Mouse (Mus musculus): Measurements from ENCODE around the gene Dnajc5.

Dnajc5 gene

GRCm38 (mm10) chr2:181590471-181590870 lies 70.2 kb downstream of the Dnajc5 start:
- no peak for DNase-seq

GRCm38 (mm10) chr2:181591528-181592085 lies 71.3 kb downstream of the Dnajc5 start, which contains the start of gene Prpf6:
TSS of gene Prpf6 (plus strand) at chr2:181591868.
- peak; percentile 37 for DNase-seq

GRCm38 (mm10) chr2:181592231-181593041 lies 72.2 kb downstream of the Dnajc5 start, which contains the start of gene Zfp512b:
TSS of gene Zfp512b (minus strand) at chr2:181592803.
- peak; percentile 82 for DNase-seq

GRCm38 (mm10) chr2:181593042-181593421 lies 72.7 kb downstream of the Dnajc5 start:
- no peak for DNase-seq

GRCm38 (mm10) chr2:181593937-181594336 lies 73.7 kb downstream of the Dnajc5 start:
- no peak for DNase-seq

- peak; percentile 66 for DNase-seq
Measured at GRCm38 (mm10) chr2:181594946-181595696, 74.8 kb downstream of the Dnajc5 start.

- DNase-seq: peak; percentile 23
Measured at GRCm38 (mm10) chr2:181596221-181596960, 76.1 kb downstream of the Dnajc5 start.

GRCm38 (mm10) chr2:181597378-181598061 lies 77.2 kb downstream of the Dnajc5 start:
- peak; percentile 27 for DNase-seq

- DNase-seq: peak; percentile 78
Measured at GRCm38 (mm10) chr2:181598454-181599351, 78.4 kb downstream of the Dnajc5 start, which contains the start of gene Samd10. TSS of gene Samd10 (minus strand) at chr2:181599212.

GRCm38 (mm10) chr2:181600226-181600758 lies 80.0 kb downstream of the Dnajc5 start:
- peak; percentile 30 for DNase-seq

- peak; percentile 97 for DNase-seq
Measured at GRCm38 (mm10) chr2:181600828-181601750, 80.8 kb downstream of the Dnajc5 start.

GRCm38 (mm10) chr2:181601751-181602145 lies 81.5 kb downstream of the Dnajc5 start:
- no peak for DNase-seq

GRCm38 (mm10) chr2:181602367-181602766 lies 82.1 kb downstream of the Dnajc5 start:
- DNase-seq: no peak
